Mouse (Mus musculus) thymus, adult 2 months (tissue): ENCODE measurements around the gene Ebf4.

Source experiments
- CTCF ChIP-seq: fragments of 200-500 bp; IDR thresholded peaks from 2 replicates; pipeline ENCODE4 v1.5.1; 2012; ENCODE audit warnings: mild to moderate bottlenecking, control low read depth, low read length, moderate library complexity, borderline replicate concordance; ENCODE audit not compliant: control insufficient read depth, poor library complexity, insufficient read depth; ENCODE audit errors: extremely low read depth
- POLR2A ChIP-seq: fragments of 200-500 bp; IDR thresholded peaks from 2 replicates; pipeline ENCODE4 v1.6.1; 2012; ENCODE audit warnings: mild to moderate bottlenecking, low read length, control low read depth, moderate library complexity; ENCODE audit not compliant: control insufficient read depth, poor library complexity, insufficient read depth; ENCODE audit errors: extremely low read depth

DNA sequence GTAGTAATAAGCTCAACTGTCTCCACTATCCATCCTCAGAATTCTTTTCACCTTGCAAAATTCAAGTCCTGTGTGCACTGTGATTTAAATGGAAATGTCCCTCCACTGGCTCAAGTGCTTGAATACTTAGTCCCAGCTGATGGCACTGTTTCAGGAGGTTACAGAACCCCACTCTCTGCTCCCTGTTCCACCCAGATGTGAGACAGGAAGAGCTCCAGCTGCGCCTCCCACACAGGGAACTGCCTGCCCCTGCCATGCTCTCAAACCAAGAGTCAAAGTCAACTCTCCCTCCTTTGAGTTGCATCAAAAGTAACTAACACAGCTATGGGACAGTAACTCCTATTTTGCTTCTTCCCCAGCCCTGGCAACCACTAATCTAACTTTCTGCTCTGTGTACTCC is 91.2 kb downstream of the Ebf4 start:
- TF ChIP-seq CTCF = no peak
- TF ChIP-seq POLR2A = no peak
